Mouse (Mus musculus) spleen, postnatal 10 days (tissue): Measurements from ENCODE around the gene Acnat1.
"Not testable (repeated sequence)": the region's sequence is repeated elsewhere in the genome, so short reads cannot be mapped to it uniquely, and the experiment has no call there.

Experiments used
- DNase-seq, 2 experiments: peaks; one replicate each; pipeline ENCODE4 v3.0.0; 2021 to 2022; ENCODE audit warnings: low spot score in 2 of 2

Acnat1 gene

DNA sequence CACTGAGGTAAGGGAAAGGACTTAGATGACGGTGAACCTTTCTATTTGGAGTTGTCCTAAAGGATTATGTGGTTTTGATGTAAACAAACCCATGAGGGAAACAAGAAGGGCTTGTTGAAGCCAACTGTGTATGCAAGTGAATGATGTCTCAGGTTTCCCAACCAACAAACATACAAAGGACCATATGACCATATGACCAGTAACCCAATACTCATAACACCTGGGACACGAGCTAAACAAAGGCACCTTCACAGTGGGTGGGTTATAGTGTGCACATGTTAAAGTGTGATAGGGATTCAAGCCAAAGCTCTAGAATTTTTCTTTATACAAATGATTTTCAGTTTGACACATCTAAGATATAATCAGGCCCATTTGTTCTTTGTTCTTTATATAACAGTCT is 17.5 kb downstream of the Acnat1 start:
- DNase-seq: no peak

- DNase-seq: no peak
These were observed 21.7 kb downstream of the Acnat1 start for GRCm38 (mm10) chr4:49451848-49452551.

DNA sequence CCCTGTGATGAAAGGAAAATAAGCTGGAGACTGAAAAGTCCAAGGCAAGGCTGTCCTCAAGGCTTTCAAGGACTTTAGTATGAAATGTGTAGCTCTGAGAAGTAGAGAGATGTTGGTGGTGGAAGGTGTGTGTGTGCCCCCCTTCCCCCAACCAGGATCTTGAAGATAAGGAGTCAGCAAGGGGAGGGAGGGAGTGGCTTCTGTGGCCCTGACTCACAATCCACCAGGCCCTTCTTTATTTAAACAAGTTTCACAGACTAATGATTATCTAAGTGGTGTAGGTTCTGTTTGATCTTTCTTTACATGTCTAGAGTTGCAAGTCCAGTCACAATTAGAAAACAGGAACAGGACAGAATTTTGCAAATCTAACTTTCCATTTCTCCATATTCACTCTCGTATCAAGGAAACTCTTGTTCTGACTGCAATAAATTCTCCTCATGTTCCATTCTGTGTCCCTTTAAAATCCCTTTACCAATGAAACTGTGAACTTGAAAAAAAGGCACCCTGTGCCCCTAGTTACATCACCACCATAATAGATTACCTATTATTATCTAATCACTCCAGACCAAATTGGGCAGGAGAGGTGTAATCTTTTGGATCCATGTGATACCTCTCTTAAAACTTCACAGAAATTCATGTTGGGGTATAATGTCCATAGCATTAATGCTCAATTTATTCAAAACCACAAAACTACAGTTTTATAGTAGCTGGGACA is 22.4 kb downstream of the Acnat1 start:
- DNase-seq: not testable (repeated sequence)

DNA sequence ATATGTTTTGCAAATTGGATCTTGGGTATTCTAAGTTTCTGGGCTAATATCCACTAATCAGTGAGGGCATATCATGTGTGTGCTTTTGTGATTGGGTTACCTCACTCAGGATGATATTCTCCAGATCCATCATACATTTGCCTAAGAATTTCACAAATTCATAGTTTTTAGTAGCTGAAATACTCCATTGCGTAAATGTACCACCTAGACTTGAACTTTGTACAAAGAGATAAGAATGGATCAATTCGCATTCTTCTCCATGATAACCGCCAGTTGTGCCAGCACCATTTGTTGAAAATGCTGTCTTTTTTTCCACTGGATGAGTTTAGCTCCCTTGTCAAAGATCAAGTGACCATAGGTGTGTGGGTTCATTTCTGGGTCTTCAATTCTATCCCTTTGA is 36.7 kb downstream of the Acnat1 start:
- not testable (repeated sequence) for DNase-seq

GRCm38 (mm10) chr4:49410151-49410550 is 63.6 kb downstream of the Acnat1 start:
- not testable (repeated sequence) for DNase-seq

GRCm38 (mm10) chr4:49407957-49408356 is 65.8 kb downstream of the Acnat1 start, which contains the start of gene Acnat2:
Acnat2 (minus strand) TSS chr4:49408151.
- not testable (repeated sequence) for DNase-seq
